Mouse (Mus musculus): ENCODE data around the gene Stard3. TPM values are rescaled to one million over a fixed set of nuclear protein-coding genes. Genes with fewer than 3 reads are reported as not detected.
A peak's percentile ranks its signal among the peaks of the same experiment; 100 is the strongest.

Gene Stard3
- total RNA-seq, 2 experiments from 2014 or later = 19.2 to 19.5 TPM

DNA sequence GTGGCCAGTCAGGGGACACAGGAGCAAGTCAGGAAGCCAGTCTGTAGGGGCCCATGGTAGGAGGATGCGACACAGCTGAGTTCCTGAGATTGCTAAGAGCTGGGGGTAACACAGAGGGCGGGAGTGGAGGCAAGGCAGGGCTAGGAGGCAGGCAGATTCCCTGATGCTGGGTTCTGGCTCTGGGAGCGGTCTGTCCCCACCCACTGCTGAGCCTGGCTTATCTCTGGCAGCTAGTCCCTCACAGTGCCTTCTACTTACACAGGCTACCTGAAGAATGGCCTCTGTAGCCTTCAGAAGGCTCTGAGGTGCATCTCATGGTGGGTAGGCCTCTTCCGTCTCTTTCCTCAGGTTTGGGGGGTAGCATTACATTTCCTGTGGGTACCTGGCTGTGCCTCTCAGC lies 34.5 kb downstream of the Stard3 start:
- DNase-seq (ENCODE audit: low spot score in 2 of 2) = no peak

DNA sequence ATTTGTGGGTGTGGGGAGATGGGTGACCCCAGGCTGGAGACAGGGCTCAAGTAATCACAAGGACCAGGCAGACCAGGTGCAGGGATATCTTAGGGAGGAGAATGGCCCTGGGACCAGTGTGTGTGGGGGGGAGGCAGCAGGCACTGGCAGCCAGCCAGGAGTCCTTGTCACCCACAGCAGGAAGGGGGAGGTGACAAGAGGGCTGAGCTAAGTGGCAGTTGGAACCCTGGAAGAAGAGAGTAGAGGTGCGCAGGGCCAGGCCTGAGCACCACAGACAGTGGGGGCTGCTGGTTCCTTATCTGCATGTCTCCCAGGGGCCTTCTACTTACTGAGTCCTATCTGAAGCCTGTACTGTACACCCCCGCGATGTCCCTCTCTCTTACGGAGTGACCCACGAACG lies 35.1 kb downstream of the Stard3 start:
- DNase-seq (ENCODE audit: low spot score in 2 of 2) = no peak

DNA sequence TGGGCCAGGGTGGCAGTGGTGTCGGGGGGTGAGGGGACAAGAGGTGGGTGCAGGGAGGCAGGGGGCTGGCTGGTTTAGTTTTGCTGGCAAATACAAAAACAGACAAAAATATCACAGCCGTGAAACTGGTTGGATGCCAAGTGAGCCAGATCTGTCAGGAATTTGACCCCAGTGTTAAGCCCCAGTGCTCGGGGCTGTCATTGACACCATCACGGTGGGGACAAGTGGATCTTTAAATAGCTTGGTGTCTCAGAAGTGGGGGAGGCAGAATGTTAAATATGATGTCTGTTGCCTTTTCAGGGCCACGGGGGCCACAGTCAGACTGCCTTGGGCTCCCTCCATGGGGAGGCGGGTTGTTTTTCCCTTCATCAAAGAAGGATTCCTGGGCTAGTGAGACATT lies 36.1 kb downstream of the Stard3 start:
- no peak for DNase-seq (ENCODE audit: low spot score in 2 of 2)

DNA sequence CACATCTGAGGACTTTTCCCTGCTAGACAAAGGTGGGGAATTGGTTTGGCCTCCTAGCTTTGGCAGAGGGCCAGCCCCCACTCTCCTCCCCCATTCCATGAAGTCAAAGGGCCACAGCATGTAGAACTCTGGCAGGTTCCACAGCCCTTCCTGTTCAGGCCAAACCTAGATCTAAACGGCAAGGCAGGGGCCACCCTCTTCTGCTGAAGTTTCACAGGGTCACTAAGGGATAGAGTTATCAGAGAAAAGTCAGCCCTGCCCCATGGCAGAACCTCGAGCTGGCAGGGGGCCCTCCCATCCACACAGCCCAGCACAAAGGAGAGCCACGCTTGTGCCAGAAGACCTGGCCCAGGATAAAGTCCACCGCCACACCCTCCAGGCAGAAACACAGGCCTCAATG lies 36.9 kb downstream of the Stard3 start:
- no peak for DNase-seq (ENCODE audit: low spot score in 2 of 2)

DNA sequence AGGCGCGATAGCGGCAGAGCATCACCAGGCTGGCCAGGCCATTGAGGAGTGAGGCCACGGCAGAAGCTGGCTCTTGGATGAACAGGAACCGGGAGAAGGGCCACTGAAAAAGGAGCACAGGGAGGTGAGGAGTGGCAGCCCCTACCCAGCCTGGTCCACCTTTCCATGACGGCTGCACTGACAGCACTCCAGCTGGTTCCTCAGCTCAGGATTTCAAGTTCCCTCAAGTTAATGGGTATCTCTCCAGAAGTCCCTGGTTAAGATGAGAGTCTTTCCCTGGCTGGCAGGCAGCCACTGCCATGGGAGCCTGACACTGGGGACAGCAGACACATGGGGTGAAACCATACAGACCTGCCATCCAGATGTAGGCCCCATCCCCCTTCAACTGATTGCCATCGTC lies 39.8 kb downstream of the Stard3 start:
- DNase-seq (ENCODE audit: low spot score in 2 of 2) = no peak

DNA sequence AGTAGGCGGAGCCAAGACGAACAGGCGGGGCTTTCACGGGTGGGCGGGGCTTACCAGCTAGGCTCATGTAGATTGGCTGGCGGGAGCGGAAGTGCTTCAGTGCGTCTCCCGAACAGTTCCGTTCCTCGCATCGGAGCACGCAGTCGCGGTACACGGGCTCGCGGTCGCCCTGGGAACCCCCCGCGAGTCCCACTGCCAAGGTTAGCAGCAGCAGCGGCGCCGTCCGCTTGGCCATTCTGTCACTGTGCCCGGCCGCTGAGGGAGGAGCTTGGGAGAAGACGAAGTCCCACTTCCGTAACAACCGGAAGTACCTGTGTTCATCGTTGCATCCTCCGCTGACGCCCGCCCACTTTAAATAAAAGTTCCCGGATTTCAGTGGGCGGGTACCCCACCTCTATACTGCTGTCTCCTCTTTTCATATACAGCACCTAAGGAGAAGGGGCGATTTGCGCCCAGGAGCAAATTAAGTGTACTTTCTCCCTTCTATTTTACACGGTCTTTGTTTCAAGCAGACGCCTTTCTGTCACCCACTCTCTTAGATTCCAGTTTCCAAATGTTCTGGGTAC lies 42.1 kb downstream of the Stard3 start, which contains the start of gene Pgap3:
TSS of gene Pgap3 (minus strand) at position 330 of the 566 bp plus-strand sequence.
- peak; percentile 88 to 90 for DNase-seq (ENCODE audit: low spot score in 2 of 2)

DNA sequence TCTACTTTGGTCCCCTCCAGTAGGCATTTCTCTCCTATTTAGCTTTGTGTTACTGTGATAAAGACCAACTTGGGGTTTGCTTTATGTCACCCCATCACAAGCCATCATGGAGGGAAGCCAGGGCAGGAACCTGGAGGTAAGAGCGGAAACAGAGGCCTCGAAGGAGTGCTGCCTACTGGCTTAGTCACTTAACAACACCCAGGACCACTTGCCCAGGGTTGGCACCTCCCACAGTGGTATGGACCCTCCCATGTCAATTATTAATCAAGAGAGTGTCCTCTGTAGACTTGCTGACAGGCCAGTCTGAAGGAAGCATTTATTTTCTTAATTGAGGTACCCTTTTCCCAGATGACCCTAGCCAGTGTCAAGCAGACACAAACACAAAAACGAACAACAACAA lies 42.6 kb downstream of the Stard3 start:
- no peak for DNase-seq (ENCODE audit: low spot score in 2 of 2)

DNA sequence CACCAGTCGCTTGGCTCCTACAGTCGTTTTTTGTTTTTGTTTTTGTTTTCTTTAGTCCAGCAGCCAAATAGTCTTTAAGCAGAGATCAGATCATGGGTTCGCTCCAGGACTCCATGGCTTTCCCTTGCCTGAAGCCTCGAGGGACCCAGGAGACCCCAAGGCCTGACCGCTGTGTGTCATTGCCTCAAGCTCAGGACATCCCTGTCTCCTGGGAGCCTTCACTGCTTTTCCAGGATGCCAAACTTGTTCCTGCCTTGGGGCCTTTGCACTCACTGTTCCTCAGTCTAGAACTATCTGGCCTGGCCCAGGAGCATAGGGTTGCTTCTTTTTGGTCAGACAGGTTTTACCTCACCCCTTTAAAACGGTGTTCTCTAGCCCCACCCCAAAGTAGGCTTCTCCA lies 48.5 kb downstream of the Stard3 start:
- no peak for DNase-seq (ENCODE audit: low spot score in 2 of 2)

DNA sequence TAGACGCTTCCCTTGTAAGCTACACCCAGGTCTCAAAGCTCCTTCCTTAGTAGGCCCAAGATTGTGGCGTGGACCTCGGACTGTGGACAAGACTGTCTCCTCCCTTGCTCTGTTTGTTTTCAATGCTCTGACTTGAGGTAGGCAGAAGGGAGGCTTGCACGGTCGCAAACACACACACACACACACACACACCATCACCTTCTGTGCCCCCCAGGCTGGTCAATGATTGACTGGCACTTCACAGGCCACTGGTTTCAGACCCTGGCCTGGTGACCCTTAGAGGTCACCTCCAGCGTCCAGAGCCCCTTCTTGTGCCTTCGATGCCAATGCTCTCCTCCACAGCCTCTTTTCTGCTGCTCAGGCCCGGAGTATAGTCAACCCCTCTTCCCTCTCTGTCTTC lies 50.7 kb downstream of the Stard3 start:
- DNase-seq (ENCODE audit: low spot score in 2 of 2) = no peak

DNA sequence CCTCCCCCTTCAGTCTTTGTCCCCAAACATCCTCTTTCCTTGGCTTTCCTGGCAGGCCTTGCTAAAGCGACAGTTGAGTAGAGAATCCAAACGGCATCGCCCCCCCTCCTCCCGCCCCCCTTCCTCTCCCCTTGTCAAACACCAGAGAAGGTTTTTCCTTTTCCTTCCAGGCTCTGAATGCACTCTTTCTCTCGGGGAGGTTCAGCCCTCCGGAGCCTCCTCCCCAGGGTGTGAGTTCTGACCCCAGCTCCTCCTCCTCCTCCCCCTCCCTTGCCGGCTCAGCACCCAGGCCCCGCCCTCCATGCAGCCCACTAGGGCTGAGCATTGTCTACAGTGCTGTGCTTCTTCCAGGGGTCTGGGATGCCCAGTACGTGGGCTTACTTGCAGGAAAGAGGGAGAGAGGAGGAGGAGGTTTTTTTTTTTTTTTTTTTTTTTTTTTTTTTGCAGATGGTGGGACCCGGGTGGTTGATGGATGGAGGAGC lies 51.2 kb downstream of the Stard3 start:
- no peak for DNase-seq (ENCODE audit: low spot score in 2 of 2)

DNA sequence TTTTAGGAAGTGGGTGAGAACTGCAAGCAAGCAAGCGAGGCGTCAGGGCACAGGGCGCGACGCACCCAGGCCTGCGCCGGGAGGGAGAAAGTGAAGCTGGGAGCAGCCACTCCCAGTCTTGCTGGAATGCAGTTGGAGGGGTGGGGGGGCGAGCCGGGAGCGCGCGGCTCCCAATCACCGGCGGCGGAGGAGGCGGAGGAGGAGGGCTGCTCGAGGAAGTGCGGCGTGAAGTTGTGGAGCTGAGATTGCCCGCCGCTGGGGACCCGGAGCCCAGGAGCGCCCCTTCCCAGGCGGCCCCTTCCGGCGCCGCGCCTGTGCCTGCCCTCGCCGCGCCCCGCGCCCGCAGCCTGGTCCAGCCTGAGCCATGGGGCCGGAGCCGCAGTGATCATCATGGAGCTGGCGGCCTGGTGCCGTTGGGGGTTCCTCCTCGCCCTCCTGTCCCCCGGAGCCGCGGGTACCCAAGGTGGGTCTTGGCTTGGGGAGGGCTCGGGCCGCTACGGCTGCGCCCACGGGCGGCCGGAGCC lies 54.2 kb downstream of the Stard3 start, which contains the start of gene Erbb2:
TSS of gene Erbb2 (plus strand) at position 198 of the 524 bp plus-strand sequence.
- DNase-seq (ENCODE audit: low spot score in 2 of 2) = peak; percentile 22 to 32

DNA sequence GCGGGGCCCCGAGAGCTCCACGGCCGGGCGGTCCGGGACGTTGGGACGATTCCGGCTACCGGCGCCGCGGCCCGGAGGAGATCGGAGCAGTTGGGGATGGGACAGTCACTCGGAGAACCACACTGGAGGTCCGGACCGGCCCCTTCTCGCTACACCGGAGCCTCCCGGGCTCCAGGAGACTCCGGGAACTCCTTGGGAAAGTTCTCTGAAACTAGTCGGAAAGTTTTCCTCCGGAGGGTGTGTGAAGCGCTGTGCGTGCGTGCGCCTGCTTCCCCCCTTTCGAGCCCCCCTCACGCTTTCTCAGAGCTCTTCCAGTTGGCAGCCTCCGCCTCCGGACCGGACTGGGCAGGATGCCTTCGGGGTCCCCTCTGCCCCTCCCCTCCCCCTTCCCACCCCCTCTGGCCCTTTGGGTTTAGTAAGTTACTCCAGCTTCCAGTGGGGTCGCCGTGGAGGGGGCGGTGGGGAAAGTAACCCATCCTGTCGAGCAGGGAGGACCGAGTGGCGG lies 54.7 kb downstream of the Stard3 start:
- DNase-seq (ENCODE audit: low spot score in 2 of 2) = peak in 1 of 2 experiments; percentile 21

DNA sequence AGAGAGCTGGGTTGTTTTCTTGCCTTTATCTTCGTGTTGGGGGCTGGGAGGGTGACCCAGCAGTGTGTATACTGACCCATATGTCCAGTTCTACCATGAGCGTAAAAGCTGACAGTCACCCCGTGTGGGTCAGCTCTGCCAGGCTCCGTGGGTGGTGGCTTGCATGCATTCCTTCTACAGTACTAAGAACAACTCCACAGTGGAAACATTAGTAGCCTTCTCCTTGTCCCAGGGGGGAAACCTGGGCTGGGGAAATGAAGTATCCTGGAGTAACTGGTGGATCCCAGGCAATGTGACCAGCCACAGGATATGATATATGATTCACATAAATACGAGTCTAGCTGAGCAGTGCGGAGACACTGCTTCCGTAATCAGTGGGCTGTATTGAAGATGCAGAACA lies 55.6 kb downstream of the Stard3 start:
- no peak for DNase-seq (ENCODE audit: low spot score in 2 of 2)

DNA sequence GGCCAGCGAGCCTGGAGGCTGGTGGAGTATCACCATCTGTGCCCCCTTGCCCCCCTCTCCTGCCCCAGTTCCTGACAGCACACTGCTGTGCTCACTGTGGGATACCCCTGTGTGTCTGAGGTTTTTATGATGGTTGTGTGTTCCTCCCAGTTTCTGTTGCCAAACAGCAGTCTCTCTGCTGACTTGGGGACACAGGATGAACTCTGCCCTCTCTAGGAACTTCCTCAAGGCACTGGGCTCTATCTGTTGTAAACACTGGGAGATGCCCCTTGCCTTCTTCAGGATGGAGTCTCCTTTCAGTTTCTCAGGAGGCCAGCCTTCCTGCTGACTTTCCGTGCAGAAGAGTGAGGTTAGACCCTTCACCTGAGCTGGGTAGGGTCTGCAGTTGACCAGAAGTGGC lies 56.0 kb downstream of the Stard3 start:
- no peak for DNase-seq (ENCODE audit: low spot score in 2 of 2)

DNA sequence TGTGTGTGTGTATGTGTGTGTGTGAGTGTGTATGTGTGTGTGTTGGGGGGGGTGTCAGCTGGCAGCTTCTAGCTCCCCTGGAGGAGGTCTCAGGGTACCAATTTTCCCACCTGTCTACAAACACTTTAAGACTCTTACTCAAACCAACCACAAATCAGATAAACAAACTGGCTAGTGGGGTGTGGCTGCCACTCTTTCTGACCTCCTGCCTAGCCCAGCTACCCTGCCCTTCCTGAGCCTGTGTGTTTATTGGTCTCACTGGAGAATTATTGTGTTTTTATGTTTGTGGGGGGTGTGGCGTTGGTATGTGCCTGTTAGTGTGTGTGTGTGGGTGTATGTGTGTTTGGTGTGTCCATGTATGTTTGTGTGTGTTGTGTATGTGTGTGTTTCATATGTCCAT lies 58.9 kb downstream of the Stard3 start:
- no peak for DNase-seq (ENCODE audit: low spot score in 2 of 2)

DNA sequence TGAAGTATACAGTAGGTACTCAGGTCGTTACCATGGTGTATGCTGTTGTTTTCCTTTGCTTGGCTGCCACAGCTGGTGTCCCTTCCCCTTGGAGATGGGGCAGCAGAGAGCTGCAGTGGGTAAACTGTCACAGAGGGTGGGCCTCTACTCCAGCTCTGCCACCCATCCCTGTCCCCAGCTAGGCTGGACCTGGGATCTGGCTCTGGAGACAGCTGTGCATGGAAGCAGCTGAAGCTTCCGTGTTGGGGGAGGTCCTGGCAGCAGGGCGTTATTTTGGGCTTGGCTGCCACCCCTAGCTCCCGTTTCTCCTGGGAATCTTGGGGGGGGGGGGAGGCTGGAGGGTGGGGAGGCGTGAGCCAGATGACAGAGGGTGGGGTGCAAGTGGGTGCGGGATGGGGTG lies 60.1 kb downstream of the Stard3 start:
- no peak for DNase-seq (ENCODE audit: low spot score in 2 of 2)

DNA sequence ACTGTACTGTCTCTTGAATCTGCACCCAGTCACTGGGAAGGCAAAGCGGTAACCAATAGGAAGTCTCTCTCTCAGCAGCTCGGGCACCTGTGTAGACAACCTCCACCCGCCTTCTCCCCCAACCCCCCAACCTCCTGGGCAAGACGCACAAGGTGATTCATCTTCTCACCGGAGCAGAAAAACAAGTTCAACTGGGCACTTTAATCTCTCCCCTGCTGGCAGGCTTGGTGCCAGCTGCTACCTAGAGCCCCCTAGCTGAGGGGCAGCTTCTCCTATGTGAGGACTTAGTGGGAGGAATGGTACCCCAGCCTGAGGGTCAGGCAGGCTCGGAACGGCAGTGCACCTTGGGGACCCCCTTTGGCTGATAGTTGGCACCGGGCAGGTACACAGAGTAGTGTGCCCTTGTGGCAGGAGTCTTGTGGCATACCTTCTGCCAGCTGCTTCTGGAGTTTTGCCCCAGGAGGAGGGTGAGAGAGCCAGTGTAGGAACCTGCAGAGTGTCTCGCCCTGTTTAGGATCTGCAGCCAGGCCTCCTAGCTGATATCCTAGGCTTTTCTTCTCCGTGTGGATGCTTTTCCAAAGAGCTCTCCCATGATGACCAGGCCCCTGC lies 60.9 kb downstream of the Stard3 start:
- DNase-seq (ENCODE audit: low spot score in 2 of 2) = no peak

DNA sequence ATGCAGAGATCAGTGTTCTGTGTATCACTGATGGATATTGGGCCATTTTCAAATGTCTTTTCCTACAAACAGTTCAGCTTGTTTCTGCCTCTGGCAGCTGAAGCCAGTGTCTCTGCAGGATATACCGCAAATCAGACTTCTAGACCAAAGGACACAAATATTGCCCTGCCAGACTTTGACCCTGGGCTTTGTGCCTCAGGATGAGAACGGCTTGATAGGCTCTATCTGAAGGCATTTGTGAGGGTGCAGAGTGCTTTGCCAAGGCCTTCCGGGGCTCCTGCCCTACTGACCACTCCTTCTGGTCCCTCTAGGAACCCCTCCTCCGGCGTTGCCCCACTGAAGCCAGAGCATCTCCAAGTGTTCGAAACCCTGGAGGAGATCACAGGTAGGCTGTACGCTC lies 68.4 kb downstream of the Stard3 start:
- no peak for DNase-seq (ENCODE audit: low spot score in 2 of 2)

DNA sequence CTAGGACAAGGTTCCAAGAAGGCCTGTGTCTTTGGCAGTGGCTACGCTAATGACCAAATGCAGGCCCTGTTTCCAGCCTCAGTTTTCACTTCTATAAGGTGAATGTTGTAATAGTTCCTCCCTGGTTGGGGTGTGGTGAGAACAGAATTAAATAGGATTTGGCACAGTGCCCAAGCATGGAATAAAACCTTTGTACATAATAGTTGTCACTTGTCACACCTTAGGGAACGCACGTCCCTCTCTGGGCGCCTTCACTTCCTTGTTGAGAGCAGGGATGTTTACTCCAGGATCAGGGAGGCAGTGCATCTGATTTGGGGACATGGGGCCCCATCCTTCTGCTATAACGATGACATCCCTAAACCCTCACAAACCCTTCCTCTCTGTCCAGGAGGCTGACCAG lies 70.3 kb downstream of the Stard3 start:
- DNase-seq (ENCODE audit: low spot score in 2 of 2) = no peak

Data from layer of hippocampus, postnatal 10 days (tissue).